Mouse (Mus musculus): Measurements from ENCODE around the gene Abca4. TPM values are rescaled to one million over a fixed set of nuclear protein-coding genes. Genes with fewer than 3 reads are reported as not detected.

Abca4 gene
- polyA plus RNA-seq, 1 experiment from 2014 or later, result 0.44 TPM

- no peak for ATAC-seq (ENCODE audit: low FRiP score, low TSS enrichment)
- DNase-seq (ENCODE audit: low spot score), result no peak
- WGBS, result 57% methylated on average over 4 of the region's 4 CpGs
Measured at GRCm38 (mm10) chr3:122196621-122197298, 152.5 kb downstream of the Abca4 start.

GRCm38 (mm10) chr3:122198532-122198931, 154.3 kb downstream of the Abca4 start:
- H3K4me1 ChIP-seq (replicated peaks; ENCODE audit: control insufficient read depth, insufficient read depth), result no peaks in the 10 kb centered on the region; the same call in 1 of the 2 replicates
- no peak overlapping the region for H3K4me2 ChIP-seq (replicated peaks; ENCODE audit: low read depth)
- H3K36me3 ChIP-seq (ENCODE audit: control insufficient read depth, insufficient read depth, low read length), result no peaks in the 10 kb centered on the region
- H3K4me3 ChIP-seq (ENCODE audit: low read depth, low read length), result no peak overlapping the region
- no peak for TF ChIP-seq CTCF (IDR thresholded peaks at IDR 0.05; ENCODE audit: low read depth)
- TF ChIP-seq EP300 (optimal IDR thresholded peaks at IDR 0.05), result no peak
- H3K27me3 ChIP-seq (ENCODE audit: control insufficient read depth, insufficient read depth, low read length), result no peaks in the 10 kb centered on the region
- DNase-seq (ENCODE audit: low spot score) (no peak), ATAC-seq (ENCODE audit: low FRiP score, low TSS enrichment) (no peak)
- H3K27ac ChIP-seq (replicated peaks), result peak overlapping the region; percentile 71; the same call in 1 of the 2 replicates
- no peak overlapping the region for H3K9ac ChIP-seq (ENCODE audit: low read length)
- H3K9me3 ChIP-seq (ENCODE audit: control insufficient read depth, low read length), result no peaks in the 10 kb centered on the region
- WGBS, result 43% methylated on average over 2 of the region's 2 CpGs

More at GRCm38 (mm10) chr3:122196621-122197298, 152.5 kb downstream of the Abca4 start:
- Histone ChIP-seq H3K27ac (replicated peaks) (no peak overlapping the region), H3K4me1 (replicated peaks; ENCODE audit: control insufficient read depth, insufficient read depth) (no peaks in the 10 kb centered on the region; the same call in 1 of the 2 replicates), H3K9ac (ENCODE audit: low read length) (no peak overlapping the region), H3K4me2 (replicated peaks; ENCODE audit: low read depth) (no peak overlapping the region), H3K27me3 (ENCODE audit: control insufficient read depth, insufficient read depth, low read length) (no peaks in the 10 kb centered on the region), H3K9me3 (ENCODE audit: control insufficient read depth, low read length) (no peaks in the 10 kb centered on the region), H3K4me3 (ENCODE audit: low read depth, low read length) (no peak overlapping the region), H3K36me3 (ENCODE audit: control insufficient read depth, insufficient read depth, low read length) (no peaks in the 10 kb centered on the region)
- no peak for TF ChIP-seq CTCF (IDR thresholded peaks at IDR 0.05; ENCODE audit: low read depth)

GRCm38 (mm10) chr3:122198966-122199381, 154.7 kb downstream of the Abca4 start:
- H3K4me2 ChIP-seq (replicated peaks; ENCODE audit: low read depth), result no peak overlapping the region
- TF ChIP-seq EP300 (optimal IDR thresholded peaks at IDR 0.05), result no peak
- no peak for TF ChIP-seq CTCF (IDR thresholded peaks at IDR 0.05; ENCODE audit: low read depth)
- H3K9ac ChIP-seq (ENCODE audit: low read length), result no peak overlapping the region
- peak overlapping the region; percentile 71; the same call in 1 of the 2 replicates for H3K27ac ChIP-seq (replicated peaks)
- DNase-seq (ENCODE audit: low spot score) (peak; percentile 82), ATAC-seq (ENCODE audit: low FRiP score, low TSS enrichment) (peak; percentile 94)
- H3K27me3 ChIP-seq (ENCODE audit: control insufficient read depth, insufficient read depth, low read length), result no peaks in the 10 kb centered on the region
- WGBS, result 14% methylated on average over 8 of the region's 8 CpGs
- no peaks in the 10 kb centered on the region for H3K9me3 ChIP-seq (ENCODE audit: control insufficient read depth, low read length)
- no peaks in the 10 kb centered on the region for H3K36me3 ChIP-seq (ENCODE audit: control insufficient read depth, insufficient read depth, low read length)
- H3K4me3 ChIP-seq (ENCODE audit: low read depth, low read length), result no peak overlapping the region
- H3K4me1 ChIP-seq (replicated peaks; ENCODE audit: control insufficient read depth, insufficient read depth), result no peaks in the 10 kb centered on the region; the same call in 1 of the 2 replicates

GRCm38 (mm10) chr3:122199600-122199999, 155.4 kb downstream of the Abca4 start:
- TF ChIP-seq EP300 (optimal IDR thresholded peaks at IDR 0.05), result no peak
- no peak for TF ChIP-seq CTCF (IDR thresholded peaks at IDR 0.05; ENCODE audit: low read depth)
- 71% methylated on average over 4 of the region's 4 CpGs for WGBS
- H3K36me3 ChIP-seq (ENCODE audit: control insufficient read depth, insufficient read depth, low read length), result no peaks in the 10 kb centered on the region
- H3K4me1 ChIP-seq (replicated peaks; ENCODE audit: control insufficient read depth, insufficient read depth), result no peaks in the 10 kb centered on the region; the same call in 1 of the 2 replicates
- H3K4me3 ChIP-seq (ENCODE audit: low read depth, low read length), result no peak overlapping the region
- no peak for DNase-seq (ENCODE audit: low spot score)
- H3K27ac ChIP-seq (replicated peaks), result no peak overlapping the region; the same call in 1 of the 2 replicates
- no peak overlapping the region for H3K9ac ChIP-seq (ENCODE audit: low read length)
- no peak for ATAC-seq (ENCODE audit: low FRiP score, low TSS enrichment)
- no peaks in the 10 kb centered on the region for H3K9me3 ChIP-seq (ENCODE audit: control insufficient read depth, low read length)
- H3K27me3 ChIP-seq (ENCODE audit: control insufficient read depth, insufficient read depth, low read length), result no peaks in the 10 kb centered on the region
- H3K4me2 ChIP-seq (replicated peaks; ENCODE audit: low read depth), result no peak overlapping the region

GRCm38 (mm10) chr3:122200017-122200416, 155.8 kb downstream of the Abca4 start:
- Histone ChIP-seq H3K4me1 (replicated peaks; ENCODE audit: control insufficient read depth, insufficient read depth) (no peaks in the 10 kb centered on the region; the same call in 1 of the 2 replicates), H3K9me3 (ENCODE audit: control insufficient read depth, low read length) (no peaks in the 10 kb centered on the region), H3K27ac (replicated peaks) (no peak overlapping the region; the same call in 1 of the 2 replicates), H3K27me3 (ENCODE audit: control insufficient read depth, insufficient read depth, low read length) (no peaks in the 10 kb centered on the region), H3K4me3 (ENCODE audit: low read depth, low read length) (no peak overlapping the region), H3K4me2 (replicated peaks; ENCODE audit: low read depth) (no peak overlapping the region), H3K9ac (ENCODE audit: low read length) (no peak overlapping the region), H3K36me3 (ENCODE audit: control insufficient read depth, insufficient read depth, low read length) (no peaks in the 10 kb centered on the region)
- no peak for ATAC-seq (ENCODE audit: low FRiP score, low TSS enrichment)
- TF ChIP-seq CTCF (IDR thresholded peaks at IDR 0.05; ENCODE audit: low read depth) (no peak), EP300 (optimal IDR thresholded peaks at IDR 0.05) (no peak)
- no peak for DNase-seq (ENCODE audit: low spot score)
- WGBS, result 78% methylated on average over 5 of the region's 5 CpGs

- 82% methylated on average over 5 of the region's 5 CpGs for WGBS
- H3K27me3 ChIP-seq (ENCODE audit: control insufficient read depth, insufficient read depth, low read length), result no peaks in the 10 kb centered on the region
- TF ChIP-seq EP300 (optimal IDR thresholded peaks at IDR 0.05) (no peak), CTCF (IDR thresholded peaks at IDR 0.05; ENCODE audit: low read depth) (no peak)
- no peak overlapping the region for H3K4me3 ChIP-seq (ENCODE audit: low read depth, low read length)
- no peaks in the 10 kb centered on the region for H3K36me3 ChIP-seq (ENCODE audit: control insufficient read depth, insufficient read depth, low read length)
- no peak overlapping the region for H3K4me2 ChIP-seq (replicated peaks; ENCODE audit: low read depth)
- no peak overlapping the region for H3K9ac ChIP-seq (ENCODE audit: low read length)
- DNase-seq (ENCODE audit: low spot score), result no peak
- H3K9me3 ChIP-seq (ENCODE audit: control insufficient read depth, low read length), result no peaks in the 10 kb centered on the region
- no peak for ATAC-seq (ENCODE audit: low FRiP score, low TSS enrichment)
- no peaks in the 10 kb centered on the region; the same call in 1 of the 2 replicates for H3K4me1 ChIP-seq (replicated peaks; ENCODE audit: control insufficient read depth, insufficient read depth)
- no peak overlapping the region for H3K27ac ChIP-seq (replicated peaks)
Measured at GRCm38 (mm10) chr3:122200447-122200846, 156.2 kb downstream of the Abca4 start.
